Mouse (Mus musculus): Measurements from ENCODE around the gene Srebf1. TPM values are rescaled to one million over a fixed set of nuclear protein-coding genes. Genes with fewer than 3 reads are reported as not detected.
A peak's percentile ranks its signal among the peaks of the same experiment; 100 is the strongest.

Gene Srebf1
- total RNA-seq, 2 experiments from 2014 or later = 73.1 to 80.9 TPM

DNA sequence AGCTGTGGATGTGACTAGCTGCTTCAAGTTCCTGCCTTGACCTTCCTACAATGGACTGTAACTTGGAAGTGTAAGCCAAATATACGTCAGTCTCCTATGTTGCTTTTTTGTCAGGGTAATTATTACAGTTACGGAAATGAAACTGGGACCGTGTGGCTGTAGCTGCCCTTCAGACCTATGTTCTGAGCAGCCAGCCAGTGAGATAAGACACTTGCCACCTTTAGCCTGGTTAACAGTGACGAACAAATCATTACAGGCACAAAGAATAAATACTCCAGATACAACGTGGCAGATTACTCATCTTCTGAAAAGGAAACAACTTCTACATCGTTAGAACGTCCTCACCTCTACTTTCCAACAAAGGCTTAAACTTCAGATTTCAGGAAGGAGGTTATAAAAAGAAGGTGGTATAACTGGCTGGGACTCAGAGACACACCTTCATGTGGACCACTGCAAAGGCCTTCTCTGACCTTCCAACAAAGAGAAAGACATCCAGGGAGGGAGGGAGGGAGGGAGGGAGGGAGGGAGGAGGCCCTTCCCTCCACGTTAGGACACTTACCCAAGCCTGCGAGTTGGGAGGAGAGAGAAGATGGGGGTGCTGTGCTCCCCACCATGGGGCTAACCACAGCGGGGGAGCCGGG lies 22.2 kb upstream of the Srebf1 start:
- no peak for ATAC-seq (replicated peaks; ENCODE audit: low FRiP score, low TSS enrichment, poor library complexity, severe bottlenecking)

DNA sequence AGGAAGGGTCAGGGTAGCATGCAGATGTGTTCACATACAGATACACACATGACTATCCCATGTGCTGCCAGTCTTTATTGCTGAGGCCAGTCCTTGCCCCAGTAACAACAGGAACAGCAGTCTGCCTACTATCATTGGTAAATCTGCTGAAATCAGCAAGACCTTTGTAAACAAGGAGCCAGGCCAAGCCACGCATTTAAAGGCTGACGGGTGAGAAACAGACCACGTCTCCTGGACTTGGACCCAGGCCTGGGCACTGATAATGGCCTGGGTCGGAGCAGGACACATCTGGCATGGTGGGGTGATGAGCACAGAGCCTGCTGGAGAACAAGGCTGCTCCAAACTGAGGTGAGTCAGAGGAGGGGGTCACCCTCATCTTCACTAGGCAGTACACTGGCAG lies 18.1 kb upstream of the Srebf1 start:
- ATAC-seq (replicated peaks; ENCODE audit: low FRiP score, low TSS enrichment, poor library complexity, severe bottlenecking) = no peak

DNA sequence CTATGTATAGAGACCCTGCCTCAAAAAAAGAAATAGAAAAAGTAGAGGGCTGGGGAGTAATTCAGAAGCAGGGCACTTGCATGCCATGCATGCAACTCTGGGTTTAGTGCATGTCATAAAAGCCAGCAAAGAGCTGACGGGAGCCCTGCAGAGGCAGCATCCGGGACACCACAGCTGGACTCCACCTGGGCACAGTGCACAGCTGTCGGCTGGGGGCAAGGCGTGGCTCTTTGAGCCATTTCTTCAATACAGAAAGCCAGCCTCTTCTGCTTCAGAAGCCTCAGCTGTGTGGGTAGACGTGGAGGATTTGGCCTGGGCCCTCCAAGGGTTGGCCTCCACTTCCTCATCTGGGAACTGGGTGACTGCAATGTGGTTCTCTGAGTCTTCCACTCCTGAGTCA lies 13.0 kb upstream of the Srebf1 start:
- no peak for ATAC-seq (replicated peaks; ENCODE audit: low FRiP score, low TSS enrichment, poor library complexity, severe bottlenecking)

DNA sequence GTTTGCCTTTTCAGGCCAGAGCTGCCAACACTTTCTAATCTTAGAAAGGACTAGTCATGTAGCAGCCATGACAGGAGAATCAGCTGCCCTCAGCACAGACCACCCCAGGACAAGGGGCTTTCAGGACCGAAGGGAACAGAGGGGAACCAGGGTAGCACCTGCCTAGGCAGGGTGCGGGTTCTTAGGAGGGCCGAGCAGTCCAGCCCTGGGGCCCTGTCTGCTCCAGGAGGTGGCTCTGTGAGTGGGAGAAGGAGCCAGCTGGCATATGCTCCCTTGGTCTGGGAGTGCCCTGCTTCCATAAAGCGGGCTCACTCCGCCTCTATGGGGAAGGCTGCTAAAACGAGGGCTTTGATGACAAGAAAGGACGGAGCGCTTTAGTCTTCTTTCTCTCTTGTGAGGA lies 10.9 kb upstream of the Srebf1 start:
- ATAC-seq (replicated peaks; ENCODE audit: low FRiP score, low TSS enrichment, poor library complexity, severe bottlenecking) = no peak

DNA sequence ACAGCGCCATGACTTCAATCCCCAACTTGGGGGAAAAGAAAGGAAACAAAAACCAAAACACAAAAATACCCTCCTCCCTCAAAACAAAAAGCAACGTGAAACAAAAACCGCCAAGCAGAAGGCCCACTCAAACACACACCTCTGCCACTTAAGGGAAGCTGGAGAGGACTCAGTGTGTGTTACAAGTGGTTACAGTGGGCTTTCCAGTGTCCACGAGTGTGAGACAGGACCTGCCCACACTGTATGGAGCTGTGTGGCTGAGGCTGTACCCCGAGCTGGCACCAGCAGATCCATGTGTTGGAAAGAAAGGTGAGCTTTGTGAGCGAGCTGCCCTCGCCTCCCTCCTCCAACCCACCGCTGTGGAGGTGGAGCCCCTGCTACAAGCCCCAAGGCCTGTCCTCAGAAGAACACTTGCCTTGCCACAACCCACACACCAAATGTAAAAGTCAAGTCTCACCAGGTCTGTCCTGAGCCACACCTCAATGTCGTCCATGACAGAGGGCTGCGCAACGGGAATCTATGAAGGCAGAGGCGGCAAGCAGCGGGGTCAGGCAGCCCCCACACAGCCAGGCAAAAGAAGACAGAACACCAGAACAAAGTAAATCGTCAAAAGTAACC lies 10.2 kb upstream of the Srebf1 start:
- ATAC-seq (replicated peaks; ENCODE audit: low FRiP score, low TSS enrichment, poor library complexity, severe bottlenecking) = no peak

DNA sequence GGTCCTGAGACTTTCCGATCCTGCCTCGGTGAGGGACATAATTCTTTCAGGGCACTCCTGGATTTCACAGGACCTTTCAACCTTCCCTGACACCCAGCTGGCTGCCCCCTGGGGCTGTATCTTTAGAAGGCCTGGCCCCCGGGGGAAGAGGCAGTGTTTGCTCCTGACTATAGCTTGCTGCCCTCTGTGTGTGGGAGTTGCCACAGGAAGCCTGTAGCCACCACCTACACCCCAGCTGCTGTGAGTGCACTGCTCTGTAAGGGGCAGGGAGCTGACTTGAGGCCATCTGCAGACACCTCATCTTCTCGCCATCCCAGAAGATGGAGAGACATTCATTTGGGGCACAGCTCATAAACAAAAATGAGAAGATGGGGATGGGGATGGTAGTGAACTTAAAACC lies 9.6 kb upstream of the Srebf1 start:
- no peak for ATAC-seq (replicated peaks; ENCODE audit: low FRiP score, low TSS enrichment, poor library complexity, severe bottlenecking)

DNA sequence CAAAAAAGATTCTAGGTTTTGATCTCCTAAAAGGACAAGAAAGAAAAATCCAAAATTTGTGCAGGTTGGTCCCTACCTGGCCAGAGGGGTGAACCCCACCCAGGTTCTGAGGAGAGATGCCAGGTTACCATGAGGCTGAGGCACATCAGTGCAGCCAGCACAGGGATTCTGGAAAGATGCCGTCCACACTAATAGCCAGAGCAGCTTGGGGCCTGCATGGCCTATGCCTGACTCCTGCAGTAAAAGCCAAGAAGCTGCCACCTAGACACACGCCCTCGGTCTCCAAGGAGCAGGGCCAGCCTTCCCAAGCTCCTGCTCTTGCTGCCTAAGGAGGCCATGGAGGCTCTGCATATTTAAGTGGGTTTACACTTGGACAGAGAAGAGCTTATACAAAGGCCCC lies 8.9 kb upstream of the Srebf1 start:
- ATAC-seq (replicated peaks; ENCODE audit: low FRiP score, low TSS enrichment, poor library complexity, severe bottlenecking) = no peak

DNA sequence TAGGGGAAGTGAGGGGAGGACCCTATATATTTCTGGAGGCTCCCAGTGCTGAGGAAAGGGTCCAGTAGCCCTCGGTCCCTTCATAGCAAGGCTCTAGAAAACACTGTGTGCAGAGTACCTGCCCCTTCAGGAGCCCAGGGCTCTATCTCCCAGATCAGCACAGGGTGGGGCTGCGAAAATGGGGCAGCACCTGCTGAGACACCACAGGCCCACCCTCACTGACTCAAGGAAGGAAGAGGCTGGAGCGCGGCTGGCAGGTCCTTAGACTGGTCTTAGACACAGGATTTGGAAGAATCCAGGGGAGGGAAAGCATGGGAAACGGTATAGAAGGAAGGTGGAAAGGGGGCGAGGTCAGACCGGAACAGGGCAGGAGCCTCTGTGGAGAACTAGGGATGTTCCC lies 8.1 kb upstream of the Srebf1 start:
- no peak for ATAC-seq (replicated peaks; ENCODE audit: low FRiP score, low TSS enrichment, poor library complexity, severe bottlenecking)

DNA sequence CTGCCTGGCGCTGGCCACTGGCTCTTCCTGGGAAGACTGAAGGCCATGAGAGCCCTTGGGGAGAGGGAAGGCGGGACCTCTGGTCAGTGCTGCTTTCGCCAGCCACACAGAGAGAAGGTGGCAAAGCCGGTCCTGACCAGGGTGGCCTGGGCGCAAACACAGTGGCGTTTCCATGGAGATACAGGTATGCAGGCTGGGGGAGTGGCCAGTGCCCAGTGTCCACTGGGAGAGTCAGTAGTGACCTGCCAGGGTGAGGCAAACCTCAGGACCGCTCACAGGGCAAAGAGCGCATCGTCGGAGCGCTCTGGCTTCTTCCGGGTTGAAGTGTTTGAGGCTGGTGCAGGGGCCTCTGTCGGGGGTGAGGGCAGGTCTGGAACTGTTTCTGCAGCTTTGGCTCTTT lies 7.4 kb upstream of the Srebf1 start:
- no peak for ATAC-seq (replicated peaks; ENCODE audit: low FRiP score, low TSS enrichment, poor library complexity, severe bottlenecking)

DNA sequence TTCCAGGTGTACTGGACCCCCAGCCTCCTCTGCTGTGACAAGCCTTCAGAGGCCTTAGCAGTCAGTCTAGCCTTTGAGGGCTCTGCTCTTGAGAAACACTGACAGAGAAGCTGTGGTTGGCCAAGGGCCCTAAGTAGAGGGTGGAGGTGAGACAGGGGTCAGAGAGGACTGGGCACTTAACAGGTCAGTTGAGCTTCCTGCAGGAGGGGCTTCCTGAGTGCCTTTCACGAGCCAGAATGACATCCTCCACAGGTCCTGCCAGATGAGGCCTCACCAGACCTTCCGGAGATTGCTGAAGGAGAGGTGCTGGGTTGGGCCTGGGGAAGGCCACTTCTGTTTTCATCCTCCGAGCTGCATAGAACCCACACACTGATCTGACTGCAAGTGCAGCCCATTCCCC lies 6.1 kb upstream of the Srebf1 start:
- no peak for ATAC-seq (replicated peaks; ENCODE audit: low FRiP score, low TSS enrichment, poor library complexity, severe bottlenecking)

DNA sequence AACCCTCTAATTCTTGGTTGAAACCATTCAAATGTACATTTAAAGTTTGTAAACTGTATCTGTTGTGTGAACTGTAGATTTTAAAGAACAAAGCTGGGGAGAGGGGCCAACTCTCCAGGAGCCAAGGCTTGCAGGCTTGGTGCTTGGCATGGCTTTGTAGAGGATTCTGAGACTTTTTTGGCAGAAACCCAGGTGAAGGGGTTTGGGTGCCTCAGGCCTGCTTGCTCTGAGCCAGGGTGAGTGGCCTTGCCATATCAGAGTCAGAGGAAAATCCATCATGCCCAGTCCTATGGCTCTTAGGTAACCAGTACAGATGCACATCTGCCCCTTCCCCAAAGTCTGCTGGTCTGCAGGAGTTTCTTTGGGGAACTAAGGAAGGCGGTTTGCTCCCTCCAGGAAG lies 3.5 kb upstream of the Srebf1 start:
- ATAC-seq (replicated peaks; ENCODE audit: low FRiP score, low TSS enrichment, poor library complexity, severe bottlenecking) = no peak

DNA sequence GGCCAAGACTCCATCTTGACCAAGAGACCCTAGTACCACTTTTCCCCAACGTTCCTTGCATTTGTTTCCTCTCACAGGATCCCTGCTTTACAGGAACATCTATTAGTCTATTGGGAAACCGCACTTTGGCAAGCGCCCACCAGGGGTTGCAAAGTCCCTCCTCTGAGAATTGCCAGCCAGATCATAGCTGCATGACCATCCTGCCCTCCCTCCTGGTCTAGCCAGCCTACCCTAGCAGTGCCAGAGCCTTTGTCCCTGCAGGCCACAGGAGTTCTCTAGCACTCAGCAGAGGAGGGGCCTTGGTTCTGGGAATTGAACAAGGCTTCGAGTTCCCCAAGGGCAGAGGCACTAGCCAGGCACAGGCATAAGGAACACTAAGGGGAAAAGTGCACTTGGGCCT lies 2.3 kb upstream of the Srebf1 start:
- no peak for ATAC-seq (replicated peaks; ENCODE audit: low FRiP score, low TSS enrichment, poor library complexity, severe bottlenecking)

DNA sequence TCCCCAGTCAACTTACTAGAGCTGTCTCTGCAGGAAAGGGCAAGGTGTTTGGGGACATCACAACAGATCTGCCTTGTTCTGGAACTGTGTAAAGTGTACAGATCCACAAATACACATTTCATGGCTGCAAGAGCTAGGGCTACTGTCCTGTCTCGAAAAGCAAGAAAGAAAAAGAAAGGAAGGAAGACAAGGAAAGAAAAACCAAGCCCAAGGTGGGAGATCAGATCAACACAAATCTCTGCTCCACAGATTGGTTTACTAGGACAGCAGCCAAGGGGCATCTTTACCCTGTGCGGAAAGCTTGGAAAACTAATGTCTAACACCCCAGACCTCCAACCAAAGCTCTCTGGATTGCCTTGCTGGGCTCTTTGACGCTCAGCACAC lies 304 bp downstream of the Srebf1 start:
- no peak for ATAC-seq (replicated peaks; ENCODE audit: low FRiP score, low TSS enrichment, poor library complexity, severe bottlenecking)

DNA sequence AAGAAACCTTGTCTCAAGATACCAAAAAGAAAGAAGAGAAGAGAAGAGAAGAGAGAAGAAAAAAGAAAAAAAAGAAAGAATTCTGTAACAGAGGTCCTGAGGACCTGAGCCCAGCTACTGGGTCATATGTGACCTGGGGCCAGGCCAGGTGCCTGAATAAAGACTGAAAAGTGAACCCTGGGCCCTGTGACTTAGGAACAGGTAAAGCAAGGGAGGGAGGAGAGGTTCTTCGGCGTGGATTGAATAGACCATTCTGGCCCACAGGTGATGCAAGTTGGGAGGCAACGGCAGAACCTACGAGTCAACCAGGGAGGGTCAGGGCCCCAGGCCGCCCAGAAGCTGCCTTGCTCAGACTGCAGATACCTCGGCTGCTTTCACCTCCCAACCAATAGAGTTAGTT lies 956 bp downstream of the Srebf1 start:
- ATAC-seq (replicated peaks; ENCODE audit: low FRiP score, low TSS enrichment, poor library complexity, severe bottlenecking) = no peak

DNA sequence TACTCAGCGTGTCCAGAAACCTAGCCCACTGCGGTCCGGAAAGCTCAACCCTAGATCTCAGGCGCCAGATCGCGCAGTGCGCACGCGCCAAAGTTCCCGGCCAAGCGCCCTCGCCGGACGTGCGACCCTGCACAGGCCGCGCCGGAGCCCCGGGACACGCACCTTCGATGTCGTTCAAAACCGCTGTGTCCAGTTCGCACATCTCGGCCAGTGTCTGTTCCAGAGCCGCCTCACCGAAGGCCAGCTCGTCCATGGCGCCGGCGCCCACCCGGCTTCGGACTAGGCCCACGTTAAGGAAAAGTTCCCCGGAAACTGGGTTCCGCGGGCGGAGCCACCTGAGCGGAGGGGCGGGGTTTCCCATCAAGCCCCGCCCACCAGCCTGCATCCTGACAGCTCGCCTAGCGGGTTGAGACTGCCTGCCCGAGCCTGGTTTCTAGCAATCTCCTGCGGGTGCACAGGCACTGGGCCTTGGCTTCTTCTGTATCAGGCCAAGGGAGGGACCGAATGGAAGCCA lies 2.0 kb downstream of the Srebf1 start:
- ATAC-seq (replicated peaks; ENCODE audit: low FRiP score, low TSS enrichment, poor library complexity, severe bottlenecking) = peak; percentile 65

DNA sequence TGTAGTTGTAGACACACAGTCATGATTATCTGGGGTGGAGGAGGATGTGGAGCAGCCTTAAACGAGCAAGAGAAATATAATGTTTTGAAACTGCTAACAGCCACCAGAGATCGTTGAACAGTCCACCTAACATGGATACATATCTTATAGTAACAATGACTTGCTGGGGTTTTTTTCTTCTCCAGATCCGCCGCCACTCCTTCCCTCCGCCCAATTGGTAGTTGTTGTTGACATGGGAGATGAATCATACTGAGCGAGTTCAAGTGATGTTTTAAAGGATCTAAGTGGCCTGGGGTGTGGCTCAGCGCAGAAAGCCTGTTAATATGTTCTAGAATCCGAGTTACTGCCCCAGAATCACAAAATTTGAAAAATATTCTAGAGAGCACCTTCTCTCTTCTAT lies 2.8 kb downstream of the Srebf1 start:
- ATAC-seq (replicated peaks; ENCODE audit: low FRiP score, low TSS enrichment, poor library complexity, severe bottlenecking) = no peak

DNA sequence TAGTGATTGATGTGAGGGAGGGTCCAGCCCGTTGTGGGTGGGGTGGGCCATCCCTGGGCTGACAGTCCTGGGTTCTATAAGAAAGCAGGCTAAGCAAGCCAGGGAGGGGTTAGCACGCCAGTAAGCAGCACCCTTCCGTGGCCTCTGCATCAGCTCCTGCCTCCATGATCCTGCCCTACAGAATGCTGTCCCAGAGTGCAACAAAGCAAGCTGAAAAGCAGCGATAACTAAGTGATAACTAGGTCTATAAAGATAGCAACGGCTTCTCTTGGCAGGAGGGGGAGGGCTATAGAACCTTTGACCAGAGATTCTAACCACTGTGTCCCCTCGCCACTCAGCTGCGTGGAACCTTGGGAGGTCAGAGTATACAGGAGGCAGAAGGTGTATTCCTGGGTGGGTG lies 4.9 kb downstream of the Srebf1 start:
- ATAC-seq (replicated peaks; ENCODE audit: low FRiP score, low TSS enrichment, poor library complexity, severe bottlenecking) = peak; percentile 51

DNA sequence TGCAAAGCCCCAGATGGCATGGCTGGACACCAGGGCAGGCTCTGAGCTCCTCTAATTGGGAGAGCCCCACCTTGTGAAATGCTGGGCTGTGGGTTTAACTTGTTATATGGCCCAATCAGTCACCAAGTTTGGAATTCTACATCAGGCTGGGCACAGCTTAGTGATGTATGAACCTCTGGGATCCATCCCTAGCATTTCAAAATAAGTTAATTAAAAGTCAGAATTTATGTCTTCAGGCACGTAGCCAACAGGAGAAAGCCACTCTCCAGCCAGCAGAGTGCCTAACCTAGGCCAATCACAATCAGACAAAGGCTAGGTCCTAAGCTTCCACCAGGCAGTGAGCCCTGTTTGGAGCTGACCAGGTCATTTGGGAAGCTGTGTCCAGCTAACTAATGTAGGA lies 5.7 kb downstream of the Srebf1 start:
- no peak for ATAC-seq (replicated peaks; ENCODE audit: low FRiP score, low TSS enrichment, poor library complexity, severe bottlenecking)

DNA sequence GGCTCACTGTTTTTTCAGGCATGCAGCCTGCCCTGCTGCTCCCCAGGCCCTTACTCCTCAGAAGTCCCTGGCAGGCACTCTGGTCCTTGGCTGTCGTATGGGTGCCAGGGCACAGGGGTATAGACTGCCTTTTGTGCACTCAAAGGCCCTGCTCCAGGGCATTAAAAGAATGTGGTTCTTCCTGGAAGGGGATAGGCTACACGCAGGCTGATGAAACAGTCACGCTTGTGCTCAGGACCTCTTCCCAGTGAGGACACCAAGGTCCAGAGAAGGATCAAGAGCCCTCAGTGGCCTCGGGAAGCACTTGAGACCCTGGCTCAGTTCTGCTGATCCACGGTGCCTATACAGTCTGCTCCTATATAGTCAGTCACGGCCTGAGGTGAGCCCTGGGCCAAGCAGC lies 9.1 kb downstream of the Srebf1 start:
- ATAC-seq (replicated peaks; ENCODE audit: low FRiP score, low TSS enrichment, poor library complexity, severe bottlenecking) = no peak

DNA sequence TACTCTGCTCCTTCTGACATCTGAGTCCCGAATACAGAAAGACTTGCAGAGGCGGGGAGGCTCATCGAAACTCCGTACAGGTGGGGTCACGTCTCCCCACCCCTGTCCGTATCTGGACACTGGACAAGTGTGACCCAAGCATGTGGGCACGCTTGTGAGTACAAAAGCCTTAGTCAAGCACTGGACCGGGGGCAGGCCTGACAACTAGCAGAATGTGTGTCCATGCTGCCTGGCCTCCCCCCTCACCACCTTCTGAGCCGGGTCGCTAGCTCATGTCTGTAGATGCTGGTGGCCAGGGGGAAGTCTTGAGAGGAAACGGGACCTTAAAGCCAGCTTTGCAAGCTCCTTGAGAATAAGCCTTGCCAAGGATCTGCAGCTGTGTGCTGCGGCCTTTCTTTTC lies 10.6 kb downstream of the Srebf1 start:
- ATAC-seq (replicated peaks; ENCODE audit: low FRiP score, low TSS enrichment, poor library complexity, severe bottlenecking) = no peak

DNA sequence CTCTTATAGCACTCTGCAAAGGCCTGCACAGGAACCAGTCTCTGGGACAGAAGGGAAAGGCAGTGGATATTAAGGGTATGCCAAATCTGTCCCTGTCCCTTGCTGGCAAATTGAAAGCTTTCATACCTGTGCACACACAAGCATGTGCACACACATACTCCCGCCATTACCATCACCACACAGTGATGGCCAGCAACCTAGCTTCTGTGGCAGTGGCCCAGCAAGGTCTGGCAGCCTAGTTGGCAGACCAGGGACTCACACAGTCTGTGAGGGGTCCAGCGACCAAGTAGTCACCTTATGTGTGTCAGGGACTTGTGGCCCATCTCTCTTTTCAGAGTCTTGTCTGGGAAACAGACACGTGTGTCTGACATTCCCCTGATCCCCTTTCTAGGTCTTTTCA lies 11.2 kb downstream of the Srebf1 start:
- no peak for ATAC-seq (replicated peaks; ENCODE audit: low FRiP score, low TSS enrichment, poor library complexity, severe bottlenecking)

DNA sequence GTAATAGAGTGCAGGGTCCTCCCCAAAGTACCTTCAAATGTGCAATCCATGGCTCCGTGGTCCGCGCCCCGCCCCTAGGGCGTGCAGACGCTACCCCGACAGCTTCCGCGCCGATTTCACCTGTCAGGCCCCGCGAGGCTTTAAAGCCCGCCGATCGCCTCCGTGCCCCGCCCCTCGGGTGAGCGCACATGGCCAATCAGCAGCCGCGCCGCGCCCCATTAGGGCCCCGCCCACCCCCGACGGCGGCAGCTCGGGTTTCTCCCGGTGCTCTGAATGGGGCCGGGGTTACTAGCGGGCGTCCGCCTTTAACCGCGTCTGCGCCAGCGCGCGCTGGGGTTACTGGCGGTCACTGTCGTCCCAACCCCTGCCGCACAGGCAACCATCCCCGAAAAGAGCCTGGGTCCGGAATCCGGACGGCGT lies 12.1 kb downstream of the Srebf1 start:
- peak; percentile 83 for ATAC-seq (replicated peaks; ENCODE audit: low FRiP score, low TSS enrichment, poor library complexity, severe bottlenecking)
